Mouse (Mus musculus): Measurements from ENCODE around the gene Gyg. TPM values are rescaled to one million over a fixed set of nuclear protein-coding genes. Genes with fewer than 3 reads are reported as not detected.

Gene Gyg
- total RNA-seq (2012; rRNA removed) (18.0 and 22.7 TPM in 2 replicates), total RNA-seq (2014; rRNA removed) (24.2 and 26.2 TPM in 2 replicates), polyA plus RNA-seq (2012; ENCODE audit: insufficient read length, low read depth) (15.7 and 19.6 TPM in 2 replicates)

GRCm38 (mm10) chr3:20154531-20155367 is at the start of gene Gyg:
Gene Gyg, minus strand, starts transcription at chr3:20155317.
- peak in 1 of 2 experiments; percentile 14; a peak in 2 of 4 replicates for TF ChIP-seq CTCF (conservative IDR thresholded peaks at IDR 0.05 in 1 of 2, IDR thresholded peaks at IDR 0.05 in 1 of 2; ENCODE audit: low read depth in 2 of 2, low read length in 2 of 2)
- peak; percentile 80 for TF ChIP-seq MAX (IDR thresholded peaks at IDR 0.05; ENCODE audit: low read length)
- TF ChIP-seq ETS1 (conservative IDR thresholded peaks at IDR 0.05; ENCODE audit: low read depth, low read length) = no peak
- TF ChIP-seq ZKSCAN1 (IDR thresholded peaks at IDR 0.05; ENCODE audit: borderline replicate concordance, low read depth, low read length) = no peak
- peak; percentile 43; the same call in 1 of the 2 replicates for TF ChIP-seq MXI1 (IDR thresholded peaks at IDR 0.05; ENCODE audit: low read depth, low read length)
- TF ChIP-seq JUN (IDR thresholded peaks at IDR 0.05; ENCODE audit: insufficient read depth, low read depth, low read length) = no peak
- TF ChIP-seq JUND (conservative IDR thresholded peaks at IDR 0.05; ENCODE audit: low read depth, low read length) = no peak
- TF ChIP-seq BHLHE40 (IDR thresholded peaks at IDR 0.05; ENCODE audit: low read depth, low read length) = peak; percentile 70
- no peak for TF ChIP-seq PAX5 (IDR thresholded peaks at IDR 0.05; ENCODE audit: low read length)
- no peak for TF ChIP-seq POLR2AphosphoS2 (IDR thresholded peaks at IDR 0.05; ENCODE audit: low read depth, low read length)
- peak; percentile 41; the same call in 1 of the 2 replicates for TF ChIP-seq NELFE (IDR thresholded peaks at IDR 0.05; ENCODE audit: low read depth, low read length)
- TF ChIP-seq E2F4 (IDR thresholded peaks at IDR 0.05; ENCODE audit: insufficient replicate concordance, low read depth, low read length) = no peak
- peak; percentile 77 for TF ChIP-seq NRF1 (IDR thresholded peaks at IDR 0.05; ENCODE audit: low read depth, low read length)
- TF ChIP-seq TBP (conservative IDR thresholded peaks at IDR 0.05; ENCODE audit: low read depth, low read length) = peak; percentile 76
- TF ChIP-seq UBTF (IDR thresholded peaks at IDR 0.05; ENCODE audit: low read depth, low read length) = peak; percentile 96; the same call in 1 of the 2 replicates
- TF ChIP-seq USF1 (IDR thresholded peaks at IDR 0.05; ENCODE audit: low read depth, low read length) = peak; percentile 91
- TF ChIP-seq USF2 (conservative IDR thresholded peaks at IDR 0.05; ENCODE audit: low read depth, low read length) = peak; percentile 81
- no peak for TF ChIP-seq CHD2 (IDR thresholded peaks at IDR 0.05; ENCODE audit: low read length)
- peak; percentile 52; the same call in 1 of the 2 replicates for TF ChIP-seq MEF2A (IDR thresholded peaks at IDR 0.05; ENCODE audit: borderline replicate concordance, low read depth, low read length)
- peak; percentile 62 for TF ChIP-seq SIN3A (IDR thresholded peaks at IDR 0.05; ENCODE audit: low read length)
- peak; percentile 79 for TF ChIP-seq POLR2A (IDR thresholded peaks at IDR 0.05; ENCODE audit: low read depth, low read length)
- TF ChIP-seq ELF1 (IDR thresholded peaks at IDR 0.05; ENCODE audit: low read depth, low read length) = peak; percentile 28; the same call in 1 of the 2 replicates
- Histone ChIP-seq H3K4me3 (replicated peaks in 1 of 3; ENCODE audit: low read depth in 2 of 3, low read length in 2 of 3, poor library complexity in 1 of 3) (peak within 1 kb of the TSS; percentile 67 to 80 (median 72)), H3K27me3 (replicated peaks) (peaks cover 4% of the 10 kb centered on the region), H3K9me3 (replicated peaks; ENCODE audit: low read length) (peaks cover 4% of the 10 kb centered on the region), H3K4me2 (ENCODE audit: insufficient read depth, low read depth, poor library complexity, severe bottlenecking) (peak within 1 kb of the TSS; percentile 76), H3K4me1 (ENCODE audit: control insufficient read depth in 1 of 2, insufficient read depth in 2 of 2) (peaks cover 0 to 7% of the 10 kb centered on the region in 2 experiments; a peak in 1 of 4 replicates), H3K9ac (ENCODE audit: insufficient read depth, low read depth) (peak within 1 kb of the TSS; percentile 45), H3K79me2 (replicated peaks; ENCODE audit: control insufficient read depth, extremely low read depth, insufficient read depth, poor library complexity, severe bottlenecking) (no peaks in the 10 kb centered on the region; the same call in 1 of the 2 replicates), H3K27ac (ENCODE audit: insufficient read depth, low read depth) (no peak within 1 kb of the TSS), H3K36me3 (replicated peaks in 1 of 2; ENCODE audit: control insufficient read depth in 1 of 2, insufficient read depth in 1 of 2, low read length in 1 of 2) (peaks cover 7 to 18% of the 10 kb centered on the region in 2 experiments)
- dilution Hi-C loops (cut with MboI; ENCODE audit: extremely low pct_ligation_motif_present, extremely low pct_unique_long_range_greater_than_20kb, low sequenced_read_pairs) = no loop called here
- peak; percentile 42 for DNase-seq (ENCODE audit: extremely low read depth)
- in situ Hi-C loops (cut with MboI; ENCODE audit: low pct_ligation_motif_present, low pct_unique_long_range_greater_than_20kb, low sequenced_read_pairs) = no loop called here

Data from CH12.LX (cell line).